ENCODE assay signal across 26 mouse cellular contexts in genomic region chr2:71089766-71090165, GRCm38 (mm10). TPM values are rescaled to one million over a fixed set of nuclear protein-coding genes. Genes with fewer than 3 reads are reported as not detected.
"Had no signal": no experiment of that assay in that cellular context is flagged by ENCODE, and none has a peak within 500 bp of the region (broad histone marks: within the 10 kb centered on the region; RNA-seq: fewer than 3 reads in every experiment).

No protein-coding gene starts in this region.

- ATAC-seq: hindbrain, postnatal 0 days; intestine, postnatal 0 days had no signal

- H3K9ac ChIP-seq: heart, embryonic 13.5 days; heart, embryonic 15.5 days; hindbrain, embryonic 13.5 days; hindbrain, embryonic 15.5 days; limb, embryonic 12.5 days; liver, embryonic 15.5 days had no signal

- H3K27me3 ChIP-seq: heart, embryonic 13.5 days; heart, embryonic 15.5 days; hindbrain, embryonic 13.5 days; hindbrain, embryonic 15.5 days; limb, embryonic 12.5 days; liver, embryonic 15.5 days had no signal

- H3K27ac ChIP-seq: heart, adult 2 months; heart, embryonic 13.5 days; heart, embryonic 15.5 days; hindbrain, embryonic 13.5 days; hindbrain, embryonic 15.5 days; hindbrain, postnatal 0 days; layer of hippocampus, adult 2 months; left cerebral cortex, adult 2 months; limb, embryonic 10.5 days; limb, embryonic 12.5 days had no signal

- H3K4me3 ChIP-seq: heart, adult 2 months; heart, embryonic 13.5 days; heart, embryonic 15.5 days; hindbrain, embryonic 13.5 days; hindbrain, embryonic 15.5 days; layer of hippocampus, adult 2 months; left cerebral cortex, adult 2 months; limb, embryonic 10.5 days; limb, embryonic 12.5 days; liver, embryonic 15.5 days had no signal

- H3K4me2 ChIP-seq: heart, embryonic 11.5 days; heart, embryonic 13.5 days; heart, embryonic 15.5 days; hindbrain, embryonic 13.5 days; hindbrain, embryonic 15.5 days; limb, embryonic 12.5 days; liver, embryonic 11.5 days; liver, embryonic 15.5 days had no signal

- H3K9me3 ChIP-seq: heart, embryonic 13.5 days; heart, embryonic 15.5 days; hindbrain, embryonic 13.5 days; hindbrain, embryonic 15.5 days; limb, embryonic 10.5 days; limb, embryonic 12.5 days; liver, embryonic 15.5 days had no signal

- H3K4me1 ChIP-seq: heart, embryonic 15.5 days; hindbrain, embryonic 13.5 days; hindbrain, embryonic 15.5 days; limb, embryonic 10.5 days; limb, embryonic 12.5 days had no signal

- DNase-seq: gastrocnemius, postnatal 14 days; gastrocnemius, postnatal 36 days; heart, adult 11 months; heart, adult 2 months; heart, postnatal 14 days; heart, postnatal 36 days; kidney, adult 18-20 months; kidney, adult 8-10 months; kidney, postnatal 10 days; kidney, postnatal 25 days; kidney, postnatal 4 days; liver had no signal

RNA-seq across cellular contexts. Expression of gene Cybrd1, which starts 28.0 kb away (rescaled TPM):
- total RNA-seq: hematopoietic stem cell, adult 5-6 weeks had no signal
